Mouse (Mus musculus): ENCODE measurements around the gene Cphx3.
"Not testable (repeated sequence)": the region's sequence is repeated elsewhere in the genome, so short reads cannot be mapped to it uniquely, and the experiment has no call there.

Cphx3 gene

GRCm38 (mm10) chr14:26081997-26082396 lies at the start of gene Cphx3:
Cphx3 (plus strand) TSS chr14:26082297.
- not testable (repeated sequence) for DNase-seq (ENCODE audit: low spot score)

GRCm38 (mm10) chr14:26034364-26034763 lies 47.7 kb upstream of the Cphx3 start:
- not testable (repeated sequence) for DNase-seq (ENCODE audit: low spot score)

GRCm38 (mm10) chr14:26035439-26035838 lies 46.7 kb upstream of the Cphx3 start:
- DNase-seq (ENCODE audit: low spot score) = not testable (repeated sequence)

GRCm38 (mm10) chr14:26042611-26043010 lies 39.5 kb upstream of the Cphx3 start, which contains the start of gene Gm9780:
Gm9780 (minus strand) TSS chr14:26042711.
- DNase-seq (ENCODE audit: low spot score) = not testable (repeated sequence)

GRCm38 (mm10) chr14:26045007-26045406 lies 37.1 kb upstream of the Cphx3 start:
- not testable (repeated sequence) for DNase-seq (ENCODE audit: low spot score)

GRCm38 (mm10) chr14:26047026-26047425 lies 35.1 kb upstream of the Cphx3 start:
- not testable (repeated sequence) for DNase-seq (ENCODE audit: low spot score)

- DNase-seq (ENCODE audit: low spot score) = not testable (repeated sequence)
Measured at GRCm38 (mm10) chr14:26048767-26049166, 33.3 kb upstream of the Cphx3 start.

GRCm38 (mm10) chr14:26058184-26058583 lies 23.9 kb upstream of the Cphx3 start:
- DNase-seq (ENCODE audit: low spot score) = not testable (repeated sequence)

- not testable (repeated sequence) for DNase-seq (ENCODE audit: low spot score)
Measured at GRCm38 (mm10) chr14:26059362-26059761, 22.7 kb upstream of the Cphx3 start.

GRCm38 (mm10) chr14:26066574-26067324 lies 15.3 kb upstream of the Cphx3 start:
- not testable (repeated sequence) for DNase-seq (ENCODE audit: low spot score)

GRCm38 (mm10) chr14:26067325-26067633 lies 14.8 kb upstream of the Cphx3 start, which contains the start of gene Tmem254c:
Tmem254c (minus strand) TSS chr14:26067355.
- DNase-seq (ENCODE audit: low spot score) = not testable (repeated sequence)

- DNase-seq (ENCODE audit: low spot score) = not testable (repeated sequence)
Measured at GRCm38 (mm10) chr14:26076620-26077390, 5.3 kb upstream of the Cphx3 start.

GRCm38 (mm10) chr14:26081216-26081615 lies 881 bp upstream of the Cphx3 start, which contains the start of gene Cphx2:
Cphx2 (plus strand) TSS chr14:26081516.
- DNase-seq (ENCODE audit: low spot score) = not testable (repeated sequence)

- DNase-seq (ENCODE audit: low spot score) = not testable (repeated sequence)
Measured at GRCm38 (mm10) chr14:26097622-26098021, 15.5 kb downstream of the Cphx3 start.

- not testable (repeated sequence) for DNase-seq (ENCODE audit: low spot score)
Measured at GRCm38 (mm10) chr14:26118150-26118549, 36.1 kb downstream of the Cphx3 start, which contains the start of gene Duxbl2. Duxbl2 (plus strand) TSS chr14:26118349.

GRCm38 (mm10) chr14:26118550-26119000 lies 36.5 kb downstream of the Cphx3 start:
- DNase-seq (ENCODE audit: low spot score) = not testable (repeated sequence)

GRCm38 (mm10) chr14:26119095-26119494 lies 37.0 kb downstream of the Cphx3 start:
- not testable (repeated sequence) for DNase-seq (ENCODE audit: low spot score)

- not testable (repeated sequence) for DNase-seq (ENCODE audit: low spot score)
Measured at GRCm38 (mm10) chr14:26147095-26147494, 65.0 kb downstream of the Cphx3 start.

- not testable (repeated sequence) for DNase-seq (ENCODE audit: low spot score)
Measured at GRCm38 (mm10) chr14:26156032-26156431, 73.9 kb downstream of the Cphx3 start.

- DNase-seq (ENCODE audit: low spot score) = not testable (repeated sequence)
Measured at GRCm38 (mm10) chr14:26161156-26161555, 79.1 kb downstream of the Cphx3 start.

- DNase-seq (ENCODE audit: low spot score) = not testable (repeated sequence)
Measured at GRCm38 (mm10) chr14:26162423-26162822, 80.3 kb downstream of the Cphx3 start.

- not testable (repeated sequence) for DNase-seq (ENCODE audit: low spot score)
Measured at GRCm38 (mm10) chr14:26165266-26165665, 83.2 kb downstream of the Cphx3 start.

Data from adipocyte (in vitro differentiated cells).